Mouse (Mus musculus) lung, postnatal 0 days (tissue): ENCODE results near the gene Gm7168. TPM values are rescaled to one million over a fixed set of nuclear protein-coding genes. Genes with fewer than 3 reads are reported as not detected.
A peak's percentile ranks its signal among the peaks of the same experiment; 100 is the strongest.
"Not testable (repeated sequence)": the region's sequence is repeated elsewhere in the genome, so short reads cannot be mapped to it uniquely, and the experiment has no call there.

Experiments used
- ATAC-seq: fragments of 200-750 bp; cut with Nextera tagmentation; 2 replicates; pipeline ENCODE4 v1.8.0; 2017; ENCODE audit warnings: moderate library complexity
- DNase-seq: peaks from one replicate; pipeline ENCODE4 v3.0.0-alpha.2; 2016; ENCODE audit warnings: low spot score
- H3K27ac ChIP-seq: fragments of 300-500 bp; sonication (generic); 2 replicates; pipeline ENCODE4 v1.5.1; 2014; ENCODE audit warnings: antibody characterized with exemption, mild to moderate bottlenecking, low read length, mixed read lengths
- H3K27me3 ChIP-seq: fragments of 300-500 bp; sonication (generic); replicated peaks from 2 replicates; pipeline ENCODE4 v1.6.1; 2014; ENCODE audit warnings: low read length, mixed read lengths; ENCODE audit not compliant: insufficient read depth
- H3K36me3 ChIP-seq: fragments of 300-500 bp; sonication (generic); 2 replicates; pipeline ENCODE4 v1.6.1; 2014; ENCODE audit warnings: low read length, mixed read lengths; ENCODE audit not compliant: insufficient read depth
- H3K4me1 ChIP-seq: fragments of 300-500 bp; sonication (generic); 2 replicates; pipeline ENCODE4 v1.6.1; 2014; ENCODE audit warnings: antibody characterized with exemption, low read depth, low read length, mixed read lengths; ENCODE audit not compliant: insufficient read depth
- H3K4me2 ChIP-seq: fragments of 300-500 bp; sonication (generic); replicated peaks from 2 replicates; pipeline ENCODE4 v1.6.1; 2014; ENCODE audit warnings: low read depth, mild to moderate bottlenecking, low read length, moderate library complexity, mixed read lengths
- H3K4me3 ChIP-seq: fragments of 300-500 bp; sonication (generic); 2 replicates; pipeline ENCODE4 v1.5.1; 2014; ENCODE audit warnings: low read depth, low read length
- H3K9ac ChIP-seq: fragments of 300-500 bp; sonication (generic); replicated peaks from 2 replicates; pipeline ENCODE4 v1.6.1; 2014; ENCODE audit warnings: low read depth, mild to moderate bottlenecking
- H3K9me3 ChIP-seq: fragments of 300-500 bp; sonication (generic); 2 replicates; pipeline ENCODE4 v1.6.1; 2016; ENCODE audit warnings: low read length, mixed read lengths
- CTCF ChIP-seq: IDR thresholded peaks from 2 replicates; pipeline ENCODE4 v1.5.1; 2016; ENCODE audit warnings: antibody characterized with exemption, mild to moderate bottlenecking
- EP300 ChIP-seq: IDR thresholded peaks from 2 replicates; pipeline ENCODE4 v1.6.1; 2016; ENCODE audit warnings: antibody characterized with exemption, mild to moderate bottlenecking, control low read depth
- WGBS: fragments of 180-500 bp; shearing (Covaris S2); extraction: QIAGEN DNeasy Blood & Tissue Kit; methylation state at CpG from one replicate; pipeline ENCODE4 v1.1.7; 2014; 5-methylcytosine and 5-hydroxymethylcytosine counted together
- polyA plus RNA-seq: library from polyadenylated mRNA; unstranded; fragments of >200 nt; fragmentation: Nextera tagmentation; extraction: Ambion mirVana; gene quantifications from 2 replicates; pipeline ENCODE4 v1.2.1, GENCODE M21; 2015

Gm7168 gene
- polyA plus RNA-seq: not detected in 2 replicates

DNA sequence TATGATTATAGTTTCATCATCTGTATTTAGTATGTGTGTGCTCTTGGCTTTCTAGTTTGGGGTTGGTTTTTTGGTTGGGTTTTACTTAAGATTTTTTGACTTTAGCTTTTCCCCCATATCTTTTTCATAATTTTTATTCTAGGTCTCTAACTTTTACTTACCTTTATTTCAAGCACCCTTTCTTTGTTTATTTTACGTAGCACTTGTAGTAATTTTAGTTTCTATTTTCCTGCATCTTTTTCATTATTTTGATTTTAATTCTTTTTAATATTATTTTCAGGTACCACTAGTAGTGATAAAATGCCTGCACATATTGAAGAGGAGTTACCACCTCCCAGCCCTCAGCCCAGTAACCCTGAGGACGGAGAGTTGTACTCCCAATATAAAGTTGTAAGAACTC, at the start of gene Gm7168:
Gene Gm7168 (plus strand): TSS at position 301 of the 400 bp plus-strand sequence.
- not testable (repeated sequence) for H3K9me3 ChIP-seq, H3K4me3 ChIP-seq, H3K27me3 ChIP-seq, H3K4me2 ChIP-seq, H3K27ac ChIP-seq, H3K9ac ChIP-seq, H3K36me3 ChIP-seq, DNase-seq, H3K4me1 ChIP-seq, ATAC-seq
- WGBS: 62% methylated on average over 1 of the region's 2 CpGs

DNA sequence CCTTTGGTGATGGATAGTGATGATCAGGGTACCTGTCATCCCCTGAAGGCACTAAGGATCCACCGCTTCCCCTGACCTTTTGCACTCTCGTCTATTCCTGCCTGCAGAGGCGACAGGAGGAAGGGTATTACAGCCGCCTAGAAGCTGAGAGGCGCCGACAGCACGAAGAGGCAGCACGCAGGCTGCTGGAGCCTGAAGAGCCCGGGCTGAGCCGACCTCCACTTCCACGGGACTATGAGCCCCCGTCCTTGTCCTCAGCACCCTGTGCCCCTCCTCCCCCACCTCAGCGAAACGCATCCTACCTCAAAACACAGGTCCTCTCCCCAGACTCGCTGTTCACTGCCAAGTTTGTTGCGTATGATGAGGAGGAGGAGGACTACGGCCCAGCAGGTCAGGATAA, 49.3 kb upstream of the Gm7168 start:
- H3K9ac ChIP-seq: no peak overlapping the region
- no peak overlapping the region for H3K4me3 ChIP-seq
- no peak overlapping the region for H3K27ac ChIP-seq
- DNase-seq (no peak), ATAC-seq (no peak)
- no peaks in the 10 kb centered on the region for H3K27me3 ChIP-seq
- WGBS: 78% methylated on average over 17 of the region's 17 CpGs
- no peak overlapping the region for H3K4me2 ChIP-seq
- no peaks in the 10 kb centered on the region for H3K9me3 ChIP-seq
- H3K36me3 ChIP-seq: peaks cover 4% of the 10 kb centered on the region; the same call in 1 of the 2 replicates
- TF ChIP-seq CTCF (no peak), EP300 (no peak)
- no peaks in the 10 kb centered on the region for H3K4me1 ChIP-seq

GRCm38 (mm10) chr17:13899241-13899640, 48.9 kb upstream of the Gm7168 start:
- DNase-seq (no peak), ATAC-seq (no peak)
- WGBS: 79% methylated on average over 7 of the region's 7 CpGs
- Histone ChIP-seq H3K27me3 (no peaks in the 10 kb centered on the region), H3K9ac (no peak overlapping the region), H3K36me3 (peaks cover 4% of the 10 kb centered on the region; the same call in 1 of the 2 replicates), H3K4me1 (no peaks in the 10 kb centered on the region), H3K4me3 (no peak overlapping the region), H3K27ac (no peak overlapping the region), H3K9me3 (no peaks in the 10 kb centered on the region), H3K4me2 (no peak overlapping the region)
- TF ChIP-seq EP300 (no peak), CTCF (no peak)

GRCm38 (mm10) chr17:13903793-13904192, 44.4 kb upstream of the Gm7168 start:
- H3K4me1 ChIP-seq: no peaks in the 10 kb centered on the region
- H3K27ac ChIP-seq: no peak overlapping the region
- H3K9me3 ChIP-seq: no peaks in the 10 kb centered on the region
- no peaks in the 10 kb centered on the region for H3K27me3 ChIP-seq
- WGBS: 85% methylated on average over 8 of the region's 8 CpGs
- H3K36me3 ChIP-seq: 0 out of 2 replicates have a peak, but pooled peaks cover 9% of the 10 kb centered on the region
- TF ChIP-seq EP300 (no peak), CTCF (no peak)
- H3K4me2 ChIP-seq: no peak overlapping the region
- no peak overlapping the region for H3K9ac ChIP-seq
- DNase-seq (no peak), ATAC-seq (no peak)
- H3K4me3 ChIP-seq: no peak overlapping the region

DNA sequence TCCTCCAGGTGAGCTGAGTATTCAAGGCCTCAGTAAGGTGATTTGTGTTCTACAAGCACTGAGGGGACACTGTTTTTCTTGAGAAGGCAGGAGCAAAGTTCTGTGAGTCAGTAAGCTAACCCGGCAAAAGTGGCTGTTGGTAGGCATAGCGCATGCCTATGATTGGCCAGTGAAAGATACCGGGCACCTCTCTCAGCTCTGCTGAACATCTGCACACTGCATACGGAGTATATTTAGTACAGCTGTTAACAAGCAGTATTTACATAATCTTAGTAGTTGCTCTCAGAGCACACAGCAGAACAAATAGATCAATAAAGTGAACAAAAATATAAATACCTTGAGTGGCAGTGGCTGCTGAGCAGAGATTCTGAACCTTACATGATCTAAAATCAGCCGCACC, 41.1 kb upstream of the Gm7168 start:
- Histone ChIP-seq H3K4me2 (no peak overlapping the region), H3K36me3 (0 out of 2 replicates have a peak, but pooled peaks cover 6% of the 10 kb centered on the region), H3K9me3 (no peaks in the 10 kb centered on the region), H3K9ac (no peak overlapping the region), H3K27ac (no peak overlapping the region), H3K4me3 (no peak overlapping the region), H3K4me1 (no peaks in the 10 kb centered on the region), H3K27me3 (no peaks in the 10 kb centered on the region)
- 95% methylated on average over 5 of the region's 5 CpGs for WGBS
- TF ChIP-seq CTCF: no peak
- no peak for TF ChIP-seq EP300
- ATAC-seq (no peak), DNase-seq (no peak)

GRCm38 (mm10) chr17:13907681-13908080, 40.5 kb upstream of the Gm7168 start:
- Histone ChIP-seq H3K9ac (no peak overlapping the region), H3K4me3 (no peak overlapping the region), H3K36me3 (0 out of 2 replicates have a peak, but pooled peaks cover 6% of the 10 kb centered on the region), H3K4me1 (no peaks in the 10 kb centered on the region), H3K27me3 (no peaks in the 10 kb centered on the region), H3K27ac (no peak overlapping the region), H3K4me2 (no peak overlapping the region), H3K9me3 (no peaks in the 10 kb centered on the region)
- no peak for ATAC-seq
- no peak for DNase-seq
- WGBS: 93% methylated on average over 1 of the region's 1 CpGs
- TF ChIP-seq CTCF (no peak), EP300 (no peak)

GRCm38 (mm10) chr17:13913951-13914350, 34.2 kb upstream of the Gm7168 start:
- DNase-seq (peak; percentile 22), ATAC-seq (no peak)
- Histone ChIP-seq H3K9me3 (no peaks in the 10 kb centered on the region), H3K4me2 (no peak overlapping the region), H3K4me1 (0 out of 2 replicates have a peak, but pooled peaks cover 3% of the 10 kb centered on the region), H3K27ac (peak overlapping the region; percentile 11; the same call in 1 of the 2 replicates), H3K36me3 (no peaks in the 10 kb centered on the region), H3K4me3 (no peak overlapping the region), H3K9ac (no peak overlapping the region), H3K27me3 (no peaks in the 10 kb centered on the region)
- 27% methylated on average over 4 of the region's 4 CpGs for WGBS
- TF ChIP-seq EP300: no peak
- TF ChIP-seq CTCF: no peak
